Mouse (Mus musculus): ENCODE measurements around the gene Dhx34. TPM values are rescaled to one million over a fixed set of nuclear protein-coding genes. Genes with fewer than 3 reads are reported as not detected.

The Dhx34 gene
- polyA plus RNA-seq, 1 experiment from 2014 or later, result 19.0 TPM

- 91% methylated on average over 10 of the region's 10 CpGs for WGBS
- Histone ChIP-seq H3K36me3 (replicated peaks) (peaks cover 99% of the 10 kb centered on the region), H3K9me3 (no peaks in the 10 kb centered on the region), H3K27ac (replicated peaks) (no peak overlapping the region), H3K4me3 (no peak overlapping the region), H3K4me1 (no peaks in the 10 kb centered on the region), H3K27me3 (replicated peaks; ENCODE audit: low read depth, poor library complexity, severe bottlenecking) (no peaks in the 10 kb centered on the region)
- DNase-seq (ENCODE audit: low spot score), result no peak
These were observed 14.3 kb downstream of the Dhx34 start for GRCm38 (mm10) chr7:16207496-16207895.

- Histone ChIP-seq H3K36me3 (replicated peaks) (peaks cover 99% of the 10 kb centered on the region), H3K4me1 (no peaks in the 10 kb centered on the region), H3K27me3 (replicated peaks; ENCODE audit: low read depth, poor library complexity, severe bottlenecking) (no peaks in the 10 kb centered on the region), H3K27ac (replicated peaks) (no peak overlapping the region), H3K4me3 (no peak overlapping the region), H3K9me3 (no peaks in the 10 kb centered on the region)
- no peak for DNase-seq (ENCODE audit: low spot score)
- 84% methylated on average over 7 of the region's 7 CpGs for WGBS
These were observed 14.8 kb downstream of the Dhx34 start for GRCm38 (mm10) chr7:16207076-16207475.

- Histone ChIP-seq H3K27me3 (replicated peaks; ENCODE audit: low read depth, poor library complexity, severe bottlenecking) (no peaks in the 10 kb centered on the region), H3K4me1 (no peaks in the 10 kb centered on the region), H3K4me3 (no peak overlapping the region), H3K36me3 (replicated peaks) (peaks cover 100% of the 10 kb centered on the region), H3K27ac (replicated peaks) (no peak overlapping the region), H3K9me3 (no peaks in the 10 kb centered on the region)
- WGBS, result 82% methylated on average over 9 of the region's 9 CpGs
- no peak for DNase-seq (ENCODE audit: low spot score)
These were observed 17.0 kb downstream of the Dhx34 start for GRCm38 (mm10) chr7:16204791-16205190.

DNA sequence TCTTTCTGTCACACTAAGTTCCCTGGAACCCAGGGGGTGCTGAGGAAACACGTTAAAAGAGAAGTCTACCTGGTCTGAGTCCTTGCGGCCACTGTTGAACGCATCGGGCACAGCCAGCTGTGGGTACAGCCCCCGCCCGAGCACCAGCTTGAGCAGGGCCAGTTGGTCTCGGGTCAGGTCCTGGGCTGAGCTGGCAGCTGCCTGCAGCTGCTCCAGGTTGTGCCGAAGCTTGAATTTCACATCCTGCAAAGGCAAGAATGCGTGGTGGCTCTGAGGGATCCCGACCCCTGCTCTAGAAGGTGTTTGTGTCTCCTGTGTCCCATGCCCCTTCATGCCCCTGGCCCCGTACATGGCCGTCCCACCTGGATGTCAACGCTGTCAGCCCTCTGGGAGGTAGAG lies 18.3 kb downstream of the Dhx34 start:
- Histone ChIP-seq H3K27ac (replicated peaks) (no peak overlapping the region), H3K9me3 (no peaks in the 10 kb centered on the region), H3K4me3 (no peak overlapping the region), H3K27me3 (replicated peaks; ENCODE audit: low read depth, poor library complexity, severe bottlenecking) (no peaks in the 10 kb centered on the region), H3K4me1 (no peaks in the 10 kb centered on the region), H3K36me3 (replicated peaks) (peaks cover 100% of the 10 kb centered on the region)
- 91% methylated on average over 13 of the region's 13 CpGs for WGBS
- DNase-seq (ENCODE audit: low spot score), result no peak

DNA sequence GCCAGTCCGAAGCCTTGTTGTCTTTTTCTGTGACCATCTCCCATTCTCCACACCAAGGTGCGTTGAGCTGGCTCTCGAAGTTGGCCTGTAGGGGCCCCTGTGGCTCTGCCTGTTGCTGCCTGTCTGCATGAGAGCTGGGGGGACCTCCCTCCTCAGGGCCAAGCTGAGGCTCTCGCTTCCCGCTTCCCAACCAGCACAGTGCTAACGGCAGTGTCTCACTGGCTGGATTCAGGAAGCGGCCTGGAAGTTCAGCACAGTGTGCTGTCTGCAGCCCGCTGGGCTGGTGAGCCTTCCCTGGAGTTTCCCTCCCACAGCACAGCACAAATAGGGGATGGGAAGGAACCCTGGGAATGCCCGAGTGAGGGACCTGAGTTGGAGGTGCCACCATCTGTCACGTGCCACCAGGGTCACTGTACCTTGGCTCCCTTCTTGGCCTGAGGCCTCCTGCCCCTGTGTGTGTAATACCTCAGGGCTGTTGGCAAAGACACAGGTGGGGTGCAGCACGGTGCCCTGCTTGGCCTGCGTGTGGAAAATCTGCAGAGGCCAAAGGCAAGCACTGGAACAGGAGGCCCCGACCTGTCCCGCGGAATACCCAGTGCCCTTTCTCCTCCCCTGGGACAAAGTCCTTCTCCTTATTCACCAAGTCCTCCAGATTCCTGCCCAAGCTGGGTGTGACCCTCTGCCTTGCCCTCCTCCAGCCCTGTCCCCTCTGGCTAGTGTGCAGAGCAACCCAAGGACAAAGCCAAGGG lies 18.9 kb downstream of the Dhx34 start:
- Histone ChIP-seq H3K27me3 (replicated peaks; ENCODE audit: low read depth, poor library complexity, severe bottlenecking) (no peaks in the 10 kb centered on the region), H3K36me3 (replicated peaks) (peaks cover 100% of the 10 kb centered on the region), H3K27ac (replicated peaks) (no peak overlapping the region), H3K9me3 (no peaks in the 10 kb centered on the region), H3K4me3 (no peak overlapping the region), H3K4me1 (no peaks in the 10 kb centered on the region)
- no peak for DNase-seq (ENCODE audit: low spot score)
- 86% methylated on average over 15 of the region's 15 CpGs for WGBS

- peaks cover 100% of the 10 kb centered on the region for H3K36me3 ChIP-seq (replicated peaks)
These were observed 20.7 kb downstream of the Dhx34 start for GRCm38 (mm10) chr7:16201136-16201535.

DNA sequence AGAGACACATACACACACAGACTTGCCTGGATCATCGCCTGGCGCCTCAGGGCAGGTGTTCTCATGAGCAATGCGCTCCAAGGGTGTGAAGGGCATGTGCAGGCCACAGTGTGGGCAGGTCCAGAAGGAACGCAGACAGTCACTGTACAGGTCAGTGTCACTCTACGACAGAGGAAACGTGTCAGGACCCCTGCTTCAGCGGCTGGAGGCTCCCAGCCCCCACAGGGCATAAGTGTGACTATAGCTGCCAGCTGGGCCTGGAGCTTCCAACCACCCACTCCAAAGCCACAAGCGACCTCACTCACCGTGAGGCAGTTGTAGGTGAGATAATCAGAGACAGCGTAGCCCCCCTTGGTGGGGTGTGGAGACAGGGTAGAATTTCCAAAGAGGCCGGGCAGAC lies 23.3 kb downstream of the Dhx34 start:
- Histone ChIP-seq H3K27me3 (replicated peaks; ENCODE audit: low read depth, poor library complexity, severe bottlenecking) (no peaks in the 10 kb centered on the region), H3K4me1 (no peaks in the 10 kb centered on the region), H3K27ac (replicated peaks) (no peak overlapping the region), H3K36me3 (replicated peaks) (peaks cover 87% of the 10 kb centered on the region), H3K9me3 (no peaks in the 10 kb centered on the region), H3K4me3 (no peak overlapping the region)
- no peak for DNase-seq (ENCODE audit: low spot score)
- 90% methylated on average over 11 of the region's 11 CpGs for WGBS

More at GRCm38 (mm10) chr7:16201136-16201535, 20.7 kb downstream of the Dhx34 start:
- DNase-seq (ENCODE audit: low spot score), result no peak
- whole genome bisulfite sequencing, result 84% methylated on average over 6 of the region's 6 CpGs
- Histone ChIP-seq H3K4me1 (no peaks in the 10 kb centered on the region), H3K27me3 (replicated peaks; ENCODE audit: low read depth, poor library complexity, severe bottlenecking) (no peaks in the 10 kb centered on the region), H3K9me3 (no peaks in the 10 kb centered on the region), H3K27ac (replicated peaks) (no peak overlapping the region), H3K4me3 (no peak overlapping the region)

- Histone ChIP-seq H3K36me3 (replicated peaks) (peaks cover 73% of the 10 kb centered on the region), H3K9me3 (no peaks in the 10 kb centered on the region), H3K27ac (replicated peaks) (no peak overlapping the region), H3K4me3 (no peak overlapping the region), H3K27me3 (replicated peaks; ENCODE audit: low read depth, poor library complexity, severe bottlenecking) (no peaks in the 10 kb centered on the region), H3K4me1 (no peaks in the 10 kb centered on the region)
- 86% methylated on average over 5 of the region's 5 CpGs for WGBS
- DNase-seq (ENCODE audit: low spot score), result no peak
These were observed 24.7 kb downstream of the Dhx34 start for GRCm38 (mm10) chr7:16197166-16197565.

DNA sequence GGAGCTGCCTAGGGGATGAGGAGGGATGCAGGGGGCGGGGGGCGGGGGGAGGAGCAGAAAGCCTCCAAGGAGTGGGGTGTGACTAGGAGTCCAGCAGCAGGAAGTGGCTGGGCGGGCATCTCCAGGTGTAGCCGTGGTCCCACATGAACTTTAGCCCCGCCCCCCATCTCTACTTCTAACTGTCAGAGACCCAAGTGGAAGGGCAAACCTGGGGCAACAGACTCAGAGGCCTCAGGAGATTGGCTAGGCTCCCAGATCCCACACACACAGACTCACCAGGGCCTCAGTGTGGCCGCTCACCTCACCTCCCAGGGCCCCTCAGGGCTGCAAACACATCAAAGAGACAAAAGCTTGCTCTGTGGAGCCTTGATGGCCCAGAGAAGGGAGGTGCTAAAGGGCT lies 25.2 kb downstream of the Dhx34 start:
- Histone ChIP-seq H3K27me3 (replicated peaks; ENCODE audit: low read depth, poor library complexity, severe bottlenecking) (no peaks in the 10 kb centered on the region), H3K36me3 (replicated peaks) (peaks cover 68% of the 10 kb centered on the region)

GRCm38 (mm10) chr7:16193702-16194101 lies 28.1 kb downstream of the Dhx34 start:
- no peak for DNase-seq (ENCODE audit: low spot score)
- Histone ChIP-seq H3K9me3 (no peaks in the 10 kb centered on the region), H3K27ac (replicated peaks) (no peak overlapping the region), H3K4me3 (no peak overlapping the region), H3K4me1 (no peaks in the 10 kb centered on the region), H3K27me3 (replicated peaks; ENCODE audit: low read depth, poor library complexity, severe bottlenecking) (no peaks in the 10 kb centered on the region), H3K36me3 (replicated peaks) (peaks cover 38% of the 10 kb centered on the region)
- 66% methylated on average over 3 of the region's 3 CpGs for WGBS

More for the DNA sequence above, 25.2 kb downstream of the Dhx34 start:
- WGBS, result 69% methylated on average over 6 of the region's 6 CpGs
- Histone ChIP-seq H3K4me3 (no peak overlapping the region), H3K9me3 (no peaks in the 10 kb centered on the region), H3K27ac (replicated peaks) (no peak overlapping the region), H3K4me1 (no peaks in the 10 kb centered on the region)
- DNase-seq (ENCODE audit: low spot score), result no peak

DNA sequence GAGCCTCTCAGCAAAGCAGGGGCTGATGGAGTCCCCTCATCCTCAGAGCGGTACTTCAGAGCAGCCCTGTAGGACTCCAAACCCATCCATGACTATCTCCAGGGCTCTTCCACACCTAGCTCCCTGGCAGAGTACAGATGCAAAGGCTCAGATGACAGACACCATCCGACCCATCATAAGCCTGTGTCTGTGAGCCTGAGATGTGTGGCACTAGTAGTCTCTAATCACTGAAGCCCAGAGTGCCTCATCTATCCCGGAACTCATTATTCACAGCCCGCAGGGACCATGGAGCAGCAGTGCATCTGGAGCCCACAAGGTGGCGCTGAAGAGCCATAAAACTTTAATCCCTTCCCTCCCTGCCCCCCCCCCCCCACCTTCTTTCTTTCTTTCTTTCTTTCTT lies 29.5 kb downstream of the Dhx34 start:
- Histone ChIP-seq H3K27ac (replicated peaks) (no peak overlapping the region), H3K4me1 (no peaks in the 10 kb centered on the region), H3K9me3 (no peaks in the 10 kb centered on the region), H3K36me3 (replicated peaks) (peaks cover 25% of the 10 kb centered on the region), H3K4me3 (no peak overlapping the region), H3K27me3 (replicated peaks; ENCODE audit: low read depth, poor library complexity, severe bottlenecking) (no peaks in the 10 kb centered on the region)
- peak; percentile 73 for DNase-seq (ENCODE audit: low spot score)
- WGBS, result 22% methylated on average over 5 of the region's 5 CpGs

- no peak overlapping the region for H3K4me3 ChIP-seq
- H3K9me3 ChIP-seq, result no peaks in the 10 kb centered on the region
- H3K27me3 ChIP-seq (replicated peaks; ENCODE audit: low read depth, poor library complexity, severe bottlenecking), result no peaks in the 10 kb centered on the region
- DNase-seq (ENCODE audit: low spot score), result no peak
- 81% methylated on average over 8 of the region's 8 CpGs for WGBS
- H3K27ac ChIP-seq (replicated peaks), result no peak overlapping the region
- H3K4me1 ChIP-seq, result no peaks in the 10 kb centered on the region
- peaks cover 27% of the 10 kb centered on the region for H3K36me3 ChIP-seq (replicated peaks)
These were observed 34.3 kb downstream of the Dhx34 start for GRCm38 (mm10) chr7:16187494-16187893.

GRCm38 (mm10) chr7:16183663-16184062 lies 38.2 kb downstream of the Dhx34 start:
- Histone ChIP-seq H3K4me1 (no peaks in the 10 kb centered on the region), H3K4me3 (no peak overlapping the region), H3K36me3 (replicated peaks) (peaks cover 52% of the 10 kb centered on the region), H3K9me3 (0 out of 2 replicates have a peak, but pooled peaks cover 4% of the 10 kb centered on the region), H3K27me3 (replicated peaks; ENCODE audit: low read depth, poor library complexity, severe bottlenecking) (no peaks in the 10 kb centered on the region), H3K27ac (replicated peaks) (no peak overlapping the region)
- WGBS, result 20% methylated on average over 8 of the region's 8 CpGs
- peak; percentile 81 for DNase-seq (ENCODE audit: low spot score)
